8 mouse cellular contexts compared by ENCODE assay signal in the genomic region with DNA sequence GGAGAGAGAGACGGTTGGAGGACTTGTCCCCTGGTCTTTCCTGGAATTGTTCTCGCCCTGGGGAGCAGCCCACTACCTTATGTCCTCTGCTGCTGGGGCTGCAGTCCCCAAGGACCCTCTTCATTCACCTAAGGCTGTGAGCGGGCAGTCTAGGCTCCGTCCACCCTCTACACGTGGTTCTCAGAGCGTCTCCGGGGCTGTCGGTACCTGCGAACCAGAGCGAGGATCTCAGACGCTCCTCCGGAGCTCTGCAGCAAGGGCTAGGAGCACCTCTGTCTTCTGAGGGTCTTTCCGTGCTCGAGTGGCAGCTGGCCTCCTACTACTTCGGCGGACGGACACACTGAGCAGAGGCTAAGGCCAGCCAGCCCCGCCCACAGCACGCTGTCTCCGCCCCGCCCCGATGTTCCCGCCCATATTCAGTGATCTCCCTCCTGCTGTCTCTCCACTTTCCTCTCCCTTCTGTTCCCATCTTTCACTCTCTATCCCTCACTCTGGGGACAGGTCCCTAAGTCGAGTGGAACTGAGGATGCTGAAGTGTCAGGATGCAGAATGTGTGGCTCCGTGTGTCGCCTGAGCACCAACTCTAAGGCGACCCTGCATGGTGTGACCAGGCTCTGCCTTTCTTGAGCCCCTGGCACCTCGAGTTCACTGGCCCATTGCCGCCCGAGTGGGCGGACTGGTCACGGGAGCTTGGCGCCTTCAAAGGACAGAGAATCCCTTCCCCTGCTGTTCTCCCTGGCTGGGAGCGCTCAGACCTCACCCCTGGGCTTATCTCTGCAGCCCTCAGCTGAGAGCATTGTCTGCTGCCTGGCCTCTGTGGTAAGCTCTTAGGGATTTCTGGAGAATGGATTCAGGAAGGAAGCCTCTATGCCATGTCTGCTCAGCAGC. TPM values are rescaled to one million over a fixed set of nuclear protein-coding genes. Genes with fewer than 3 reads are reported as not detected.
DNase-seq lines count a peak whose midpoint lies in the region; ATAC-seq and TF ChIP-seq lines count a peak whose summit lies in the region.

A gene (minus strand): TSS at position 350 of the 888 bp plus-strand sequence.

- peak; percentile 91 for ATAC-seq in neural tube, embryonic 12.5 days (ENCODE audit: low FRiP score, low read depth)

- peak within 1 kb of the TSS; percentile 92 for H3K4me2 ChIP-seq in neural tube, embryonic 12.5 days (replicated peaks)

- H3K9me3 ChIP-seq in neural tube, embryonic 12.5 days: no peaks in the 10 kb centered on the region

- peak within 1 kb of the TSS; percentile 58 for H3K9ac ChIP-seq in neural tube, embryonic 12.5 days

- peaks cover 7% of the 10 kb centered on the region; the same call in 1 of the 2 replicates for H3K4me1 ChIP-seq in lung, adult 2 months (ENCODE audit: control insufficient read depth, insufficient read depth, low read length)
- peaks cover 23% of the 10 kb centered on the region for H3K4me1 ChIP-seq in neural tube, embryonic 12.5 days

- H3K36me3 ChIP-seq in neural tube, embryonic 12.5 days: no peaks in the 10 kb centered on the region

- H3K27ac ChIP-seq in neural tube, embryonic 12.5 days: no peak within 1 kb of the TSS

- H3K4me3 ChIP-seq in lung, adult 2 months (replicated peaks; ENCODE audit: extremely low read depth, low read depth, low read length): peak within 1 kb of the TSS; percentile 35
- peak within 1 kb of the TSS; percentile 51 for H3K4me3 ChIP-seq in neural tube, embryonic 12.5 days

- TF ChIP-seq CTCF in lung, adult 2 months (IDR thresholded peaks at IDR 0.05; ENCODE audit: insufficient read depth, low read length): no peak

- no peak for TF ChIP-seq POLR2A in lung, adult 2 months (IDR thresholded peaks at IDR 0.05; ENCODE audit: borderline replicate concordance, extremely low read depth, low read depth, low read length)

- peaks cover 10% of the 10 kb centered on the region for H3K27me3 ChIP-seq in neural tube, embryonic 12.5 days (replicated peaks)

- DNase-seq in urinary bladder, postnatal 14 days (ENCODE audit: low spot score): peak; percentile 64
- DNase-seq in urinary bladder, adult 2 months (ENCODE audit: low spot score): no peak
- peak; percentile 80 for DNase-seq in embryo, embryonic 10.5 days (ENCODE audit: low spot score)
- peak; percentile 45 to 63 for DNase-seq in heart, adult 18-20 months
- peak; percentile 18 for DNase-seq in kidney, adult 11 months
- peak; percentile 51 for DNase-seq in lung, adult 2 months
- no peak for DNase-seq in left cerebral cortex, adult 11 months (ENCODE audit: low spot score)

- WGBS in lung, adult 2 months: 2% methylated on average over 34 of the region's 34 CpGs
- under 1% methylated on average over 34 of the region's 34 CpGs for WGBS in neural tube, embryonic 12.5 days

RNA-seq across cellular contexts. Expression of the gene that starts here (rescaled TPM):
- 0.72 and 1.2 TPM in 2 replicates for polyA plus RNA-seq in urinary bladder, adult 2 months (2012; rRNA removed)
- total RNA-seq in heart, adult 18-20 months (2021): under 1 TPM; 0.46 to 0.69 TPM
- 0.41 and 0.83 TPM in 2 replicates for polyA plus RNA-seq in lung, adult 2 months (2012; rRNA removed)
- 3.1 and 4.1 TPM in 2 replicates for polyA plus RNA-seq in neural tube, embryonic 12.5 days (2016; fragmentation: Nextera tagmentation; extraction: Ambion mirVana)

Comparison
In these comparisons a context has a peak if more than half of its experiments do, and no peak if none do; other contexts are left out.
1. DNase-seq: peak in urinary bladder, postnatal 14 days (single experiment), embryo, embryonic 10.5 days (single experiment) and kidney, adult 11 months (single experiment); none in urinary bladder, adult 2 months (single experiment) and left cerebral cortex, adult 11 months (single experiment).
2. Peak in DNase-seq in heart, adult 18-20 months; RNA of the gene not detected or under 1 TPM.
3. Peak in DNase-seq and H3K4me3 ChIP-seq in lung, adult 2 months; RNA of the gene not detected or under 1 TPM.